ENCODE assay signal across 7 mouse cellular contexts in the genomic region with DNA sequence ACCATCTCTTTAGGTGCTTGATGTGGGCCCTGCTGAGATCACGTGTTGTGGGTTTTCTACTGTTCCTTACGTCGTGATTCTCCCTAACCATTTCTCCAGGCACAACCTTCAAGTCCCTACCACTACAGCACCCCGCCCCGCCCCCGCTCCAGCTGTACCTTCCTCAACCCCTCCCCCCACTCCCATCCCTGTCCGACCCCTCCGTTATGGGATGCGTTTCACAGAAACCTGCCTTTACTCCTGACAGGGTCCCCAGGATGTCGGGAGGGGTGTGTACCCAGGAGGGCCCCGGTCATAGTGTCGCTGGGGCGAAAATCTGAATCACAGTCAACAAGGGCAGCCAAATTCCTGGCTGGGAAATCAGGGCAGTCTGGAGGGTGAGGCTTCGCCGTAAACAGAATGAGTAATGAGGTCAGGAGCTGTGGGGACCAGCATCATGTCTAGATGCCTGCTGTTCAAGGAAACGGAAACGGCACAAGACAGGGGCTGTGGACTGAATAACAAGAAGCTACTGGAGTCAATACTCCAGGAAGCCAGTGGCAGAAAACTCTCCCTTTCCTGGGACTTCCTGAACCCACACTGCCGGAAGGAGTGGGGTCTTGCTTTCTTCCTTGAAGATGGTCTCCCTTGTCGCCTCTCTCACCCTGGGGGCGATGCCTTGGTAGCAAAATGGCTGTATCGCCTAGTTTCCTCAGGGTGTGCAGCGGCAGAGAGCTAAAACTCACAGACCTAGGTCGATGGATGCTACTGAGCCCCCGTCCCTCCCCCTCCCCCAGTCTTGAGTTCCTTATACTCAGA. TPM values are rescaled to one million over a fixed set of nuclear protein-coding genes. Genes with fewer than 3 reads are reported as not detected.
A peak's percentile ranks its signal among the peaks of the same experiment; 100 is the strongest.
DNase-seq lines count a peak whose midpoint lies in the region; ATAC-seq lines count a peak whose summit lies in the region.

No protein-coding gene starts in this region.

- 5% methylated on average over 24 of the region's 24 CpGs for WGBS in forebrain, embryonic 11.5 days
- 3% methylated on average over 24 of the region's 24 CpGs for WGBS in hindbrain, embryonic 11.5 days
- 5% methylated on average over 24 of the region's 24 CpGs for WGBS in limb, embryonic 13.5 days
- WGBS in midbrain, embryonic 15.5 days, result 4% methylated on average over 24 of the region's 24 CpGs

- peak overlapping the region; percentile 44 for H3K9ac ChIP-seq in forebrain, embryonic 11.5 days (ENCODE audit: low read length)
- peak overlapping the region; percentile 25 for H3K9ac ChIP-seq in hindbrain, embryonic 11.5 days (ENCODE audit: low read depth, low read length)
- peak overlapping the region; percentile 46 for H3K9ac ChIP-seq in limb, embryonic 13.5 days
- peak overlapping the region; percentile 24; the same call in 1 of the 2 replicates for H3K9ac ChIP-seq in midbrain, embryonic 15.5 days

- no peaks in the 10 kb centered on the region for H3K36me3 ChIP-seq in forebrain, embryonic 11.5 days (ENCODE audit: control insufficient read depth, insufficient read depth, low read length)
- H3K36me3 ChIP-seq in hindbrain, embryonic 11.5 days (ENCODE audit: control insufficient read depth, insufficient read depth, low read length), result no peaks in the 10 kb centered on the region
- H3K36me3 ChIP-seq in limb, embryonic 13.5 days, result no peaks in the 10 kb centered on the region
- H3K36me3 ChIP-seq in midbrain, embryonic 15.5 days (replicated peaks), result no peaks in the 10 kb centered on the region

- peak; percentile 39; the same call in 1 of the 2 replicates for ATAC-seq in forebrain, embryonic 11.5 days (replicated peaks; ENCODE audit: low FRiP score)
- ATAC-seq in hindbrain, embryonic 11.5 days (ENCODE audit: low FRiP score), result peak; percentile 63; the same call in 1 of the 2 replicates
- no peak for ATAC-seq in limb, embryonic 13.5 days (ENCODE audit: low FRiP score, low read depth)
- peak; percentile 77; the same call in 1 of the 2 replicates for ATAC-seq in midbrain, embryonic 15.5 days (replicated peaks)

- H3K4me3 ChIP-seq in forebrain, embryonic 11.5 days (ENCODE audit: low read depth, low read length), result peak overlapping the region; percentile 17
- peak overlapping the region; percentile 19 for H3K4me3 ChIP-seq in hindbrain, embryonic 11.5 days (ENCODE audit: low read depth, low read length)
- peak overlapping the region; percentile 10; the same call in 1 of the 2 replicates for H3K4me3 ChIP-seq in limb, embryonic 13.5 days
- H3K4me3 ChIP-seq in midbrain, embryonic 15.5 days, result peak overlapping the region; percentile 24

- no peaks in the 10 kb centered on the region for H3K27me3 ChIP-seq in forebrain, embryonic 11.5 days (ENCODE audit: control insufficient read depth, insufficient read depth, low read length)
- no peaks in the 10 kb centered on the region for H3K27me3 ChIP-seq in hindbrain, embryonic 11.5 days (ENCODE audit: control insufficient read depth, insufficient read depth, low read length)
- H3K27me3 ChIP-seq in limb, embryonic 13.5 days, result no peaks in the 10 kb centered on the region
- no peaks in the 10 kb centered on the region for H3K27me3 ChIP-seq in midbrain, embryonic 15.5 days (replicated peaks)

- peak overlapping the region; percentile 66; the same call in 1 of the 2 replicates for H3K27ac ChIP-seq in forebrain, embryonic 11.5 days (ENCODE audit: low read depth, low read length)
- peak overlapping the region; percentile 47 for H3K27ac ChIP-seq in hindbrain, embryonic 11.5 days (ENCODE audit: low read depth, low read length)
- H3K27ac ChIP-seq in limb, embryonic 13.5 days, result peak overlapping the region; percentile 67; the same call in 1 of the 2 replicates
- H3K27ac ChIP-seq in midbrain, embryonic 15.5 days, result peak overlapping the region; percentile 75

- no peaks in the 10 kb centered on the region for H3K9me3 ChIP-seq in forebrain, embryonic 11.5 days (ENCODE audit: control insufficient read depth, low read length)
- no peaks in the 10 kb centered on the region for H3K9me3 ChIP-seq in hindbrain, embryonic 11.5 days (ENCODE audit: control insufficient read depth, low read length)
- no peaks in the 10 kb centered on the region for H3K9me3 ChIP-seq in limb, embryonic 13.5 days
- no peaks in the 10 kb centered on the region for H3K9me3 ChIP-seq in midbrain, embryonic 15.5 days

- peaks cover 39% of the 10 kb centered on the region for H3K4me1 ChIP-seq in forebrain, embryonic 11.5 days (replicated peaks; ENCODE audit: control insufficient read depth, insufficient read depth, low read length)
- H3K4me1 ChIP-seq in hindbrain, embryonic 11.5 days (replicated peaks; ENCODE audit: control insufficient read depth, insufficient read depth, low read length), result peaks cover 15% of the 10 kb centered on the region
- H3K4me1 ChIP-seq in limb, embryonic 13.5 days, result peaks cover 53% of the 10 kb centered on the region
- peaks cover 31% of the 10 kb centered on the region for H3K4me1 ChIP-seq in midbrain, embryonic 15.5 days

- DNase-seq in Muller cell, postnatal 12 days (ENCODE audit: inconsistent ontology term), result peak; percentile 95
- DNase-seq in adrenal gland, postnatal 36 days, result peak; percentile 84 to 85
- peak; percentile 65 for DNase-seq in forebrain, embryonic 11.5 days (ENCODE audit: low spot score)
- DNase-seq in hindbrain, embryonic 11.5 days (ENCODE audit: low spot score), result peak; percentile 69
- DNase-seq in spleen, adult 12 weeks (ENCODE audit: low spot score), result no peak

- H3K4me2 ChIP-seq in forebrain, embryonic 11.5 days (ENCODE audit: low read depth, low read length, severe bottlenecking), result peak overlapping the region; percentile 47
- H3K4me2 ChIP-seq in hindbrain, embryonic 11.5 days (replicated peaks; ENCODE audit: low read depth, low read length), result peak overlapping the region; percentile 48
- peak overlapping the region; percentile 47 for H3K4me2 ChIP-seq in limb, embryonic 13.5 days (replicated peaks)
- H3K4me2 ChIP-seq in midbrain, embryonic 15.5 days, result peak overlapping the region; percentile 51

RNA-seq across cellular contexts. Expression of gene Pim1, which starts 31.0 kb away (rescaled TPM):
- total RNA-seq in adrenal gland, postnatal 36 days (2021), result 100 to 1,000 TPM; 162 to 206 TPM
- polyA plus RNA-seq in forebrain, embryonic 11.5 days (2014; fragmentation: Nextera tagmentation; extraction: Ambion mirVana), result 21.1 and 22.5 TPM in 2 replicates
- polyA plus RNA-seq in hindbrain, embryonic 11.5 days (2014; fragmentation: Nextera tagmentation; extraction: Ambion mirVana), result 16.8 and 18.1 TPM in 2 replicates
- 18.9 and 22.3 TPM in 2 replicates for polyA plus RNA-seq in limb, embryonic 13.5 days (2015; fragmentation: Nextera tagmentation; extraction: Ambion mirVana)
- polyA plus RNA-seq in midbrain, embryonic 15.5 days (2015; fragmentation: Nextera tagmentation; extraction: Ambion mirVana), result 10.3 and 10.9 TPM in 2 replicates
